Mouse (Mus musculus) heart, adult 2 months (tissue): ENCODE data around the gene Myo6.

ENCODE experiments used
- CTCF ChIP-seq: fragments of 200-600 bp; IDR thresholded peaks from 2 replicates; pipeline ENCODE4 v1.8.1; 2022; ENCODE audit warnings: antibody characterized with exemption, mild to moderate bottlenecking, moderate library complexity
- POLR2A ChIP-seq: fragments of 200-500 bp; IDR thresholded peaks from 2 replicates; pipeline ENCODE4 v1.6.1; 2011; ENCODE audit warnings: mild to moderate bottlenecking, low read depth, low read length, control low read depth; ENCODE audit not compliant: insufficient read depth

- no peak for TF ChIP-seq CTCF
- no peak for TF ChIP-seq POLR2A
Observed at GRCm38 (mm10) chr9:80184138-80184537, 19.3 kb downstream of the Myo6 start.
